Mouse (Mus musculus) testis, postnatal 14 days (tissue): ENCODE results near the gene Neu2.

Experiments
- DNase-seq: peaks from one replicate; pipeline ENCODE4 v3.0.0; 2021; ENCODE audit warnings: low spot score

Neu2 gene

GRCm38 (mm10) chr1:87537008-87537407 lies 27.3 kb downstream of the Neu2 start:
- DNase-seq: no peak

- peak; percentile 52 for DNase-seq
These were observed 31.9 kb downstream of the Neu2 start for GRCm38 (mm10) chr1:87541614-87542013.

GRCm38 (mm10) chr1:87551008-87551407 lies 41.3 kb downstream of the Neu2 start:
- DNase-seq: no peak

- DNase-seq: no peak
These were observed 43.9 kb downstream of the Neu2 start for GRCm38 (mm10) chr1:87553586-87553985.

- DNase-seq: no peak
These were observed 53.3 kb downstream of the Neu2 start for GRCm38 (mm10) chr1:87562967-87563366.

- no peak for DNase-seq
These were observed 56.1 kb downstream of the Neu2 start for GRCm38 (mm10) chr1:87565760-87566159.

- DNase-seq: no peak
These were observed 58.7 kb downstream of the Neu2 start for GRCm38 (mm10) chr1:87568398-87568797.

- no peak for DNase-seq
These were observed 63.6 kb downstream of the Neu2 start for GRCm38 (mm10) chr1:87573261-87573660.

- DNase-seq: no peak
These were observed 64.1 kb downstream of the Neu2 start, which contains the start of gene Ngef for GRCm38 (mm10) chr1:87573800-87574215. Ngef (minus strand) TSS chr1:87573870.

- DNase-seq: no peak
These were observed 64.7 kb downstream of the Neu2 start for GRCm38 (mm10) chr1:87574353-87574752.

- DNase-seq: peak; percentile 56
These were observed 65.1 kb downstream of the Neu2 start for GRCm38 (mm10) chr1:87574785-87575184.

- DNase-seq: no peak
These were observed 69.3 kb downstream of the Neu2 start for GRCm38 (mm10) chr1:87578965-87579364.

GRCm38 (mm10) chr1:87580824-87581223 lies 71.1 kb downstream of the Neu2 start:
- DNase-seq: no peak

- DNase-seq: no peak
These were observed 79.5 kb downstream of the Neu2 start for GRCm38 (mm10) chr1:87589162-87589561.

- no peak for DNase-seq
These were observed 80.3 kb downstream of the Neu2 start for GRCm38 (mm10) chr1:87589980-87590379.

GRCm38 (mm10) chr1:87594261-87594660 lies 84.6 kb downstream of the Neu2 start:
- DNase-seq: no peak

GRCm38 (mm10) chr1:87594671-87595070 lies 85.0 kb downstream of the Neu2 start:
- DNase-seq: no peak

GRCm38 (mm10) chr1:87600533-87600932 lies 90.8 kb downstream of the Neu2 start:
- DNase-seq: no peak

GRCm38 (mm10) chr1:87601801-87602200 lies 92.1 kb downstream of the Neu2 start:
- DNase-seq: no peak

GRCm38 (mm10) chr1:87603389-87603788 lies 93.7 kb downstream of the Neu2 start:
- no peak for DNase-seq

- DNase-seq: no peak
These were observed 95.6 kb downstream of the Neu2 start for GRCm38 (mm10) chr1:87605296-87605695.

- no peak for DNase-seq
These were observed 97.8 kb downstream of the Neu2 start for GRCm38 (mm10) chr1:87607385-87608091.

GRCm38 (mm10) chr1:87608416-87609046 lies 98.8 kb downstream of the Neu2 start:
- DNase-seq: peak; percentile 39
